In genomic region chr5:92352716-92353115, GRCm38 (mm10) we compare ENCODE assay signal across 21 mouse cellular contexts. TPM values are rescaled to one million over a fixed set of nuclear protein-coding genes. Genes with fewer than 3 reads are reported as not detected.
DNase-seq lines count a peak whose midpoint lies in the region; ATAC-seq and TF ChIP-seq lines count a peak whose summit lies in the region.
"Not testable (repeated sequence)": the region's sequence is repeated elsewhere in the genome, so short reads cannot be mapped to it uniquely, and the experiment has no call there.
"Had no signal": no experiment of that assay in that cellular context is flagged by ENCODE, and none has a peak within 500 bp of the region (broad histone marks: within the 10 kb centered on the region; RNA-seq: fewer than 3 reads in every experiment).

No protein-coding gene starts in this region.

- TF ChIP-seq EP300 in heart, postnatal 0 days (IDR thresholded peaks at IDR 0.05; ENCODE audit: low read depth): not testable (repeated sequence)

- H3K9me3 ChIP-seq in heart, embryonic 12.5 days (replicated peaks); heart, postnatal 0 days (replicated peaks; ENCODE audit: control insufficient read depth, low read length); liver, embryonic 13.5 days (replicated peaks): not testable (repeated sequence)

- not testable (repeated sequence) for H3K36me3 ChIP-seq in heart, embryonic 12.5 days; heart, postnatal 0 days (replicated peaks; ENCODE audit: control insufficient read depth, insufficient read depth, low read length); liver, embryonic 13.5 days; macrophage (ENCODE audit: inconsistent target); spleen, adult 2 months (ENCODE audit: control insufficient read depth, insufficient read depth, low read length)

- not testable (repeated sequence) for ATAC-seq in heart, embryonic 12.5 days (ENCODE audit: insufficient number of reproducible peaks, low FRiP score); heart, postnatal 0 days (ENCODE audit: insufficient read depth, low read depth); liver, embryonic 13.5 days (ENCODE audit: low read depth)

- TF ChIP-seq CTCF in heart, postnatal 0 days (IDR thresholded peaks at IDR 0.05; ENCODE audit: low read depth); spleen, adult 2 months (IDR thresholded peaks at IDR 0.05; ENCODE audit: extremely low read depth, insufficient read depth, insufficient read length, insufficient replicate concordance): not testable (repeated sequence)

- H3K4me1 ChIP-seq in brown adipose tissue, adult 24 weeks (ENCODE audit: control insufficient read depth, insufficient read depth, insufficient read length, low read length); heart, embryonic 12.5 days (replicated peaks); heart, postnatal 0 days (ENCODE audit: control insufficient read depth, insufficient read depth); spleen, adult 2 months (ENCODE audit: control insufficient read depth, insufficient read depth, insufficient read length): not testable (repeated sequence)
- peaks cover 25% of the 10 kb centered on the region for H3K4me1 ChIP-seq in liver, embryonic 13.5 days (replicated peaks)

- TF ChIP-seq POLR2A in spleen, adult 2 months (IDR thresholded peaks at IDR 0.05; ENCODE audit: low read depth, low read length): not testable (repeated sequence)

- H3K27ac ChIP-seq in brown adipose tissue, adult 24 weeks (replicated peaks; ENCODE audit: low read depth, low read length): peak overlapping the region; percentile 84
- H3K27ac ChIP-seq in heart, embryonic 12.5 days (ENCODE audit: poor library complexity, severe bottlenecking): peak overlapping the region; percentile 69
- H3K27ac ChIP-seq in heart, postnatal 0 days (ENCODE audit: low read depth): peak overlapping the region; percentile 74
- H3K27ac ChIP-seq in liver, embryonic 13.5 days: 0 out of 2 replicates have a peak overlapping the region, but pooled peaks have one; percentile 51
- H3K27ac ChIP-seq in macrophage: peak overlapping the region; percentile 83
- H3K27ac ChIP-seq in spleen, adult 2 months (ENCODE audit: insufficient read depth, low read length): peak overlapping the region; percentile 68

- H3K79me2 ChIP-seq in macrophage (ENCODE audit: inconsistent target): not testable (repeated sequence)

- not testable (repeated sequence) for H3K27me3 ChIP-seq in heart, embryonic 12.5 days (replicated peaks); heart, postnatal 0 days (ENCODE audit: control insufficient read depth, insufficient read depth, low read length); liver, embryonic 13.5 days; spleen, adult 2 months (ENCODE audit: control insufficient read depth, insufficient read depth, low read length)

- peak overlapping the region; percentile 67 for H3K4me2 ChIP-seq in heart, embryonic 12.5 days
- peak overlapping the region; percentile 64 for H3K4me2 ChIP-seq in heart, postnatal 0 days (ENCODE audit: low read depth, low read length)
- peak overlapping the region; percentile 50 for H3K4me2 ChIP-seq in liver, embryonic 13.5 days

- not testable (repeated sequence) for H3K9ac ChIP-seq in heart, embryonic 12.5 days; liver, embryonic 13.5 days
- H3K9ac ChIP-seq in heart, postnatal 0 days (replicated peaks; ENCODE audit: low read depth, low read length): 0 out of 2 replicates have a peak overlapping the region, but pooled peaks have one; percentile 47

- DNase-seq in 3134 (ENCODE audit: extremely low read depth, insufficient read length, low spot score) (peak; percentile 36), R1 (ENCODE audit: low read depth, low spot score) (peak; percentile 14)
- not testable (repeated sequence) for DNase-seq in heart, postnatal 0 days (ENCODE audit: low spot score); liver, embryonic 13.5 days; spleen, adult 2 months (ENCODE audit: low read depth in 1 of 2, low spot score in 2 of 2)

- H3K4me3 ChIP-seq in brown adipose tissue, adult 24 weeks (ENCODE audit: insufficient read depth, low read depth, low read length): peak overlapping the region; percentile 12; the same call in 1 of the 2 replicates
- H3K4me3 ChIP-seq in heart, embryonic 12.5 days: 0 out of 2 replicates have a peak overlapping the region, but pooled peaks have one; percentile 49
- not testable (repeated sequence) for H3K4me3 ChIP-seq in heart, postnatal 0 days (ENCODE audit: low read depth, low read length); macrophage (ENCODE audit: inconsistent target); spleen, adult 2 months (ENCODE audit: extremely low read depth, insufficient read depth, insufficient read length)
- peak overlapping the region; percentile 44; the same call in 1 of the 2 replicates for H3K4me3 ChIP-seq in liver, embryonic 13.5 days (replicated peaks)

- 27% methylated on average over 4 of the region's 4 CpGs for whole genome bisulfite sequencing in heart, embryonic 12.5 days
- 37% methylated on average over 4 of the region's 4 CpGs for WGBS in heart, postnatal 0 days
- 66% methylated on average over 4 of the region's 4 CpGs for WGBS in liver, embryonic 13.5 days (ENCODE audit: insufficient replicate concordance)
- 82% methylated on average over 4 of the region's 4 CpGs for WGBS in macrophage (ENCODE audit: missing documents)
- WGBS in spleen, adult 2 months: 87% methylated on average over 4 of the region's 4 CpGs

RNA-seq across cellular contexts. Expression of gene Cxcl10, which starts 4.0 kb away (rescaled TPM):
- 2.7 TPM in 1 of 2 replicates, not detected in the other for polyA plus RNA-seq in brown adipose tissue, adult 24 weeks (2012; ENCODE audit: insufficient read depth, insufficient read length, missing spikeins)
- 0.30 and 0.52 TPM in 2 replicates for polyA plus RNA-seq in heart, embryonic 12.5 days (2016; fragmentation: Nextera tagmentation; extraction: Ambion mirVana)
- total RNA-seq in heart, postnatal 0 days (2014; rRNA removed; ENCODE audit: low replicate concordance): 0.81 and 9.7 TPM in 2 replicates
- 0.56 and 0.60 TPM in 2 replicates for polyA plus RNA-seq in heart, postnatal 0 days (2015; fragmentation: Nextera tagmentation; extraction: Ambion mirVana)
- polyA plus RNA-seq in liver, embryonic 13.5 days (2015; fragmentation: Nextera tagmentation; extraction: Ambion mirVana): 8.4 and 11.5 TPM in 2 replicates
- 1,000 to 10,000 TPM in 3 of 26 experiments, 100 to 1,000 TPM in 17, 10 to 100 TPM in 5, 1 to 10 TPM in 1; 7.0 to 3,051 (median 279) TPM for total RNA-seq in macrophage (2018; cell fraction: chromatin; rRNA removed)
- 1,000 to 10,000 TPM in 10 of 26 experiments, 100 to 1,000 TPM in 10, 10 to 100 TPM in 6; 23.3 to 5,353 (median 906) TPM for total RNA-seq in macrophage (2018; cell fraction: cytosol; rRNA removed)
- 1,000 to 10,000 TPM in 15 of 26 experiments, 100 to 1,000 TPM in 8, 10 to 100 TPM in 3; 16.9 to 3,575 (median 1,214) TPM for total RNA-seq in macrophage (2018; cell fraction: nucleus; rRNA removed)
- 29.8 to 324 TPM (median 31.4 TPM) in 3 replicates for polyA plus RNA-seq in macrophage (2018)
- polyA plus RNA-seq in spleen, adult 2 months (2012; rRNA removed): 33.9 and 55.2 TPM in 2 replicates
- total RNA-seq: heart, adult 8-10 months; hindbrain, postnatal 0 days; layer of hippocampus, postnatal 25 days had no signal

RNA-seq across cellular contexts. Expression of gene Art3, which starts 21.1 kb away (rescaled TPM):
- polyA plus RNA-seq in brown adipose tissue, adult 24 weeks (2012; ENCODE audit: insufficient read depth, insufficient read length, missing spikeins): 163 and 220 TPM in 2 replicates
- 37.5 and 41.5 TPM in 2 replicates for polyA plus RNA-seq in heart, embryonic 12.5 days (2016; fragmentation: Nextera tagmentation; extraction: Ambion mirVana)
- total RNA-seq in heart, postnatal 0 days (2014; rRNA removed; ENCODE audit: low replicate concordance): 186 and 226 TPM in 2 replicates
- 294 and 306 TPM in 2 replicates for polyA plus RNA-seq in heart, postnatal 0 days (2015; fragmentation: Nextera tagmentation; extraction: Ambion mirVana)
- polyA plus RNA-seq in liver, embryonic 13.5 days (2015; fragmentation: Nextera tagmentation; extraction: Ambion mirVana): 1.3 and 1.9 TPM in 2 replicates
- 1 to 10 TPM in 1 of 26 experiments, not detected in 25; 1.2 TPM for total RNA-seq in macrophage (2018; cell fraction: chromatin; rRNA removed)
- total RNA-seq in macrophage (2018; cell fraction: cytosol; rRNA removed): under 1 TPM in 11 of 26 experiments, not detected in 15; 0.15 to 0.93 (median 0.22) TPM
- 1 to 10 TPM in 2 of 26 experiments, under 1 TPM in 5, not detected in 19; 0.48 to 1.2 (median 0.63) TPM for total RNA-seq in macrophage (2018; cell fraction: nucleus; rRNA removed)
- polyA plus RNA-seq in macrophage (2018): not detected in 3 replicates
- polyA plus RNA-seq in spleen, adult 2 months (2012; rRNA removed): 0.65 and 2.4 TPM in 2 replicates

RNA-seq across cellular contexts. Expression of gene Cxcl9, which starts 24.8 kb away (rescaled TPM):
- polyA plus RNA-seq in brown adipose tissue, adult 24 weeks (2012; ENCODE audit: insufficient read depth, insufficient read length, missing spikeins): 15.5 and 47.1 TPM in 2 replicates
- polyA plus RNA-seq in heart, embryonic 12.5 days (2016; fragmentation: Nextera tagmentation; extraction: Ambion mirVana): not detected in 2 replicates
- not detected in 2 replicates for total RNA-seq in heart, postnatal 0 days (2014; rRNA removed; ENCODE audit: low replicate concordance)
- 0.07 and 0.12 TPM in 2 replicates for polyA plus RNA-seq in heart, postnatal 0 days (2015; fragmentation: Nextera tagmentation; extraction: Ambion mirVana)
- 0.05 TPM in 1 of 2 replicates, not detected in the other for polyA plus RNA-seq in liver, embryonic 13.5 days (2015; fragmentation: Nextera tagmentation; extraction: Ambion mirVana)
- 10 to 100 TPM in 1 of 26 experiments, 1 to 10 TPM in 5, under 1 TPM in 6, not detected in 14; 0.19 to 34.4 (median 0.84) TPM for total RNA-seq in macrophage (2018; cell fraction: chromatin; rRNA removed)
- 10 to 100 TPM in 9 of 26 experiments, 1 to 10 TPM in 5, under 1 TPM in 12; 0.06 to 36.4 (median 6.7) TPM for total RNA-seq in macrophage (2018; cell fraction: cytosol; rRNA removed)
- total RNA-seq in macrophage (2018; cell fraction: nucleus; rRNA removed): 10 to 100 TPM in 2 of 26 experiments, 1 to 10 TPM in 16, under 1 TPM in 5, not detected in 3; 0.48 to 17.2 (median 2.5) TPM
- 0.69 to 2.3 TPM (median 1.8 TPM) in 3 replicates for polyA plus RNA-seq in macrophage (2018)
- 31.2 and 47.5 TPM in 2 replicates for polyA plus RNA-seq in spleen, adult 2 months (2012; rRNA removed)
- total RNA-seq: forebrain, postnatal 0 days; hindbrain, postnatal 0 days; layer of hippocampus, postnatal 25 days; left cerebral cortex, postnatal 36 days had no signal
- polyA plus RNA-seq: cerebellum, adult 2 months; cortical plate, adult 2 months; forebrain, embryonic 12.5 days; forebrain, postnatal 0 days; hindbrain, embryonic 12.5 days; hindbrain, postnatal 0 days; intestine, embryonic 15.5 days; midbrain, embryonic 10.5 days; midbrain, embryonic 16.5 days; neural tube, embryonic 12.5 days had no signal

RNA-seq across cellular contexts. Expression of gene Sdad1, which starts 42.4 kb away (rescaled TPM):
- polyA plus RNA-seq in brown adipose tissue, adult 24 weeks (2012; ENCODE audit: insufficient read depth, insufficient read length, missing spikeins): 4.2 and 5.8 TPM in 2 replicates
- polyA plus RNA-seq in heart, embryonic 12.5 days (2016; fragmentation: Nextera tagmentation; extraction: Ambion mirVana): 28.5 and 29.0 TPM in 2 replicates
- total RNA-seq in heart, postnatal 0 days (2014; rRNA removed; ENCODE audit: low replicate concordance): 34.0 and 37.0 TPM in 2 replicates
- 13.7 and 13.8 TPM in 2 replicates for polyA plus RNA-seq in heart, postnatal 0 days (2015; fragmentation: Nextera tagmentation; extraction: Ambion mirVana)
- 26.8 and 32.6 TPM in 2 replicates for polyA plus RNA-seq in liver, embryonic 13.5 days (2015; fragmentation: Nextera tagmentation; extraction: Ambion mirVana)
- 10 to 100 TPM; 17.3 to 77.5 (median 42.9) TPM for total RNA-seq in macrophage (2018; cell fraction: chromatin; rRNA removed)
- 10 to 100 TPM in 2 of 26 experiments, 1 to 10 TPM in 24; 5.9 to 10.4 (median 8.1) TPM for total RNA-seq in macrophage (2018; cell fraction: cytosol; rRNA removed)
- 10 to 100 TPM in 25 of 26 experiments, 1 to 10 TPM in 1; 8.7 to 43.9 (median 17.9) TPM for total RNA-seq in macrophage (2018; cell fraction: nucleus; rRNA removed)
- 7.9 to 11.2 TPM (median 8.9 TPM) in 3 replicates for polyA plus RNA-seq in macrophage (2018)
- 10.2 and 13.9 TPM in 2 replicates for polyA plus RNA-seq in spleen, adult 2 months (2012; rRNA removed)

Comparison
In these comparisons a context has a peak if more than half of its experiments do, and no peak if none do; other contexts are left out.
1. RNA of gene Art3, which starts 21.1 kb away (polyA plus RNA-seq): 294 to 306 TPM in heart, postnatal 0 days, 163 to 220 TPM in brown adipose tissue, adult 24 weeks and 37.5 to 41.5 TPM in heart, embryonic 12.5 days; 0.65 to 2.4 TPM in spleen, adult 2 months, 1.3 to 1.9 TPM in liver, embryonic 13.5 days and not detected in macrophage; every median in the first group is over 10 times any median in the second.
2. Peak in every context shown above with its lines, with median percentiles within 50 percentile points of each other: H3K27ac ChIP-seq and H3K4me2 ChIP-seq.